Mouse (Mus musculus): ENCODE results near the gene Camsap1. TPM values are rescaled to one million over a fixed set of nuclear protein-coding genes. Genes with fewer than 3 reads are reported as not detected.

Camsap1 gene
- total and polyA plus RNA-seq, 3 experiments, result 6.2 to 22.1 (median 17.2) TPM

DNA sequence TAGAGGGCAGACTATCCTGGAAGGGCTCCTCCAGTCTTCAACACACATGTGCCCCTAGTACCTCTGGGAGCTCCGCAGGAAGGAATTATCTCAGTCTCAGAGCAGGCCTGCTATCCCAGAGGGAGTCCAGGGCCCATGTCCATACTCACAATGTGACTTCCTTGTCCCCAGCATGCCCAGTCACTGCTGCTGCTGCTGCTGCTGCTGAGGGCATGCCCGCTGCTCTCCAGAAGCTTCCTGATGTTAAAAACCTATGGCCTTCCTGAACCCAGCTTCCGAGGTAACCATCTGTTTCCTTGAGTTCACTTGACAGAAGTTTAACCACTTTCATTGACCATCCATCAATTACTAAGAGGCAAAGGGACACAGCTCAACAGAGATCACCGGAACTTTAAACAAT is 58.1 kb downstream of the Camsap1 start:
- no peaks in the 10 kb centered on the region for H3K79me2 ChIP-seq (replicated peaks; ENCODE audit: control insufficient read depth, extremely low read depth, insufficient read depth, poor library complexity, severe bottlenecking)
- no peak for TF ChIP-seq ELF1 (IDR thresholded peaks at IDR 0.05; ENCODE audit: low read depth, low read length)
- H3K9ac ChIP-seq (ENCODE audit: insufficient read depth, low read depth), result no peak overlapping the region
- no peaks in the 10 kb centered on the region for H3K27me3 ChIP-seq (replicated peaks)
- H3K36me3 ChIP-seq (replicated peaks in 1 of 2; ENCODE audit: control insufficient read depth in 1 of 2, insufficient read depth in 1 of 2, low read length in 1 of 2), result peaks cover 18 to 49% of the 10 kb centered on the region in 2 experiments
- no peaks in the 10 kb centered on the region for H3K4me1 ChIP-seq (ENCODE audit: control insufficient read depth in 1 of 2, insufficient read depth in 2 of 2)
- H3K27ac ChIP-seq (ENCODE audit: insufficient read depth, low read depth), result no peak overlapping the region
- dilution Hi-C loops (cut with MboI; ENCODE audit: extremely low pct_ligation_motif_present, extremely low pct_unique_long_range_greater_than_20kb, low sequenced_read_pairs) (no loop called here), in situ Hi-C loops (cut with MboI; ENCODE audit: low pct_ligation_motif_present, low pct_unique_long_range_greater_than_20kb, low sequenced_read_pairs) (no loop called here)
- no peak overlapping the region for H3K4me2 ChIP-seq (ENCODE audit: insufficient read depth, low read depth, poor library complexity, severe bottlenecking)
- H3K4me3 ChIP-seq (replicated peaks in 1 of 3; ENCODE audit: low read depth in 2 of 3, low read length in 2 of 3, poor library complexity in 1 of 3), result no peak overlapping the region
- no peaks in the 10 kb centered on the region for H3K9me3 ChIP-seq (replicated peaks; ENCODE audit: low read length)
- DNase-seq (ENCODE audit: extremely low read depth), result no peak

DNA sequence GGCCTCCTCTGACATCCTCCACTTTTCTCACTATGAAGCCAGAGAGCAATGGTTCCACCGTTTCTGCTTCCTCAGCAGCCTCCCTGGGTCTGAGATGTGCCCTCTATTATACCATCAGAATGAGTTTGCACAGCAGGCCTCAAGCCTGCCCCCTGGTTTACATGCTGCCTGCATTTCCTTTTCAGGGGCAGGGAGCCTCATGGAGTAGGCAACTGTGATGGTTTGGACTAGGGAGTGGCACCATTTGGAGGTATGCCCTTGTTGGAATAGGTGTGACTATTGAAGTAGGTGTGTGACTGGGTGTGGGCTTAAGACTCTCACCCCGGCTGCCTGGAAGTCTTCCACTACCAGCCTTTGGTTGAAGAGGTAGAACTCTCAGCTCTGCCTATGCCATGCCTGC is 59.3 kb downstream of the Camsap1 start:
- H3K9me3 ChIP-seq (replicated peaks; ENCODE audit: low read length), result no peaks in the 10 kb centered on the region
- no peak overlapping the region for H3K4me3 ChIP-seq (replicated peaks in 1 of 3; ENCODE audit: low read depth in 2 of 3, low read length in 2 of 3, poor library complexity in 1 of 3)
- DNase-seq (ENCODE audit: extremely low read depth), result no peak
- H3K9ac ChIP-seq (ENCODE audit: insufficient read depth, low read depth), result no peak overlapping the region
- H3K27ac ChIP-seq (ENCODE audit: insufficient read depth, low read depth), result no peak overlapping the region
- H3K4me2 ChIP-seq (ENCODE audit: insufficient read depth, low read depth, poor library complexity, severe bottlenecking), result no peak overlapping the region
- H3K4me1 ChIP-seq (ENCODE audit: control insufficient read depth in 1 of 2, insufficient read depth in 2 of 2), result no peaks in the 10 kb centered on the region
- peaks cover 10 to 42% of the 10 kb centered on the region in 2 experiments for H3K36me3 ChIP-seq (replicated peaks in 1 of 2; ENCODE audit: control insufficient read depth in 1 of 2, insufficient read depth in 1 of 2, low read length in 1 of 2)
- H3K79me2 ChIP-seq (replicated peaks; ENCODE audit: control insufficient read depth, extremely low read depth, insufficient read depth, poor library complexity, severe bottlenecking), result no peaks in the 10 kb centered on the region
- no peak for TF ChIP-seq MEF2A (IDR thresholded peaks at IDR 0.05; ENCODE audit: borderline replicate concordance, low read depth, low read length)
- TF ChIP-seq TBP (conservative IDR thresholded peaks at IDR 0.05; ENCODE audit: low read depth, low read length), result no peak
- TF ChIP-seq TCF12 (IDR thresholded peaks at IDR 0.05; ENCODE audit: low read depth, low read length), result no peak
- no peak for TF ChIP-seq IRF4 (IDR thresholded peaks at IDR 0.05; ENCODE audit: low read depth, low read length)
- no peak for TF ChIP-seq MAFK (IDR thresholded peaks at IDR 0.05; ENCODE audit: insufficient replicate concordance, low read length)
- no peak for TF ChIP-seq USF2 (conservative IDR thresholded peaks at IDR 0.05; ENCODE audit: low read depth, low read length)
- TF ChIP-seq ZNF384 (IDR thresholded peaks at IDR 0.05; ENCODE audit: low read depth, low read length), result no peak
- TF ChIP-seq ELF1 (IDR thresholded peaks at IDR 0.05; ENCODE audit: low read depth, low read length), result no peak
- no peak for TF ChIP-seq NELFE (IDR thresholded peaks at IDR 0.05; ENCODE audit: low read depth, low read length)
- no peak for TF ChIP-seq BHLHE40 (IDR thresholded peaks at IDR 0.05; ENCODE audit: low read depth, low read length)
- no peak for TF ChIP-seq MAX (IDR thresholded peaks at IDR 0.05; ENCODE audit: low read length)
- TF ChIP-seq HCFC1 (IDR thresholded peaks at IDR 0.05; ENCODE audit: low read depth, low read length), result no peak
- no peak for TF ChIP-seq JUND (conservative IDR thresholded peaks at IDR 0.05; ENCODE audit: low read depth, low read length)
- TF ChIP-seq UBTF (IDR thresholded peaks at IDR 0.05; ENCODE audit: low read depth, low read length), result no peak
- no peak for TF ChIP-seq CHD2 (IDR thresholded peaks at IDR 0.05; ENCODE audit: low read length)
- TF ChIP-seq RCOR1 (conservative IDR thresholded peaks at IDR 0.05; ENCODE audit: low read depth, low read length), result no peak
- no peak for TF ChIP-seq NRF1 (IDR thresholded peaks at IDR 0.05; ENCODE audit: low read depth, low read length)
- no peak for TF ChIP-seq PAX5 (IDR thresholded peaks at IDR 0.05; ENCODE audit: low read length)
- TF ChIP-seq USF1 (IDR thresholded peaks at IDR 0.05; ENCODE audit: low read depth, low read length), result no peak
- TF ChIP-seq MYC (IDR thresholded peaks at IDR 0.05; ENCODE audit: low read depth, low read length), result no peak
- in situ Hi-C loops (cut with MboI; ENCODE audit: low pct_ligation_motif_present, low pct_unique_long_range_greater_than_20kb, low sequenced_read_pairs) (no loop called here), dilution Hi-C loops (cut with MboI; ENCODE audit: extremely low pct_ligation_motif_present, extremely low pct_unique_long_range_greater_than_20kb, low sequenced_read_pairs) (no loop called here)
- H3K27me3 ChIP-seq (replicated peaks), result no peaks in the 10 kb centered on the region

All from CH12.LX (cell line).